Mouse (Mus musculus): ENCODE results near the gene Map3k1. TPM values are rescaled to one million over a fixed set of nuclear protein-coding genes. Genes with fewer than 3 reads are reported as not detected.
A peak's percentile ranks its signal among the peaks of the same experiment; 100 is the strongest.

Map3k1 gene
- total and polyA plus RNA-seq, 2 experiments from 2014 or later, result 6.2 to 19.2 TPM

GRCm38 (mm10) chr13:111789420-111790065, 19.2 kb downstream of the Map3k1 start:
- H3K9ac ChIP-seq (replicated peaks; ENCODE audit: low read length, poor library complexity, severe bottlenecking), result no peak overlapping the region
- no peak for TF ChIP-seq CTCF (IDR thresholded peaks at IDR 0.05)
- H3K4me2 ChIP-seq (ENCODE audit: low read depth, low read length, poor library complexity, severe bottlenecking), result no peak overlapping the region
- DNase-seq (ENCODE audit: low spot score), result no peak
- 36% methylated on average over 9 of the region's 9 CpGs for WGBS
- peaks cover 17% of the 10 kb centered on the region for H3K4me1 ChIP-seq (ENCODE audit: insufficient read depth, low read length)
- H3K36me3 ChIP-seq (ENCODE audit: insufficient read depth, low read length), result no peaks in the 10 kb centered on the region
- no peak overlapping the region for H3K4me3 ChIP-seq (ENCODE audit: low read depth, low read length)
- H3K27me3 ChIP-seq (ENCODE audit: insufficient read depth, low read length), result no peaks in the 10 kb centered on the region
- ATAC-seq (ENCODE audit: low FRiP score), result no peak
- H3K9me3 ChIP-seq (ENCODE audit: low read length), result no peaks in the 10 kb centered on the region
- no peak overlapping the region for H3K27ac ChIP-seq (ENCODE audit: low read depth, low read length)

DNA sequence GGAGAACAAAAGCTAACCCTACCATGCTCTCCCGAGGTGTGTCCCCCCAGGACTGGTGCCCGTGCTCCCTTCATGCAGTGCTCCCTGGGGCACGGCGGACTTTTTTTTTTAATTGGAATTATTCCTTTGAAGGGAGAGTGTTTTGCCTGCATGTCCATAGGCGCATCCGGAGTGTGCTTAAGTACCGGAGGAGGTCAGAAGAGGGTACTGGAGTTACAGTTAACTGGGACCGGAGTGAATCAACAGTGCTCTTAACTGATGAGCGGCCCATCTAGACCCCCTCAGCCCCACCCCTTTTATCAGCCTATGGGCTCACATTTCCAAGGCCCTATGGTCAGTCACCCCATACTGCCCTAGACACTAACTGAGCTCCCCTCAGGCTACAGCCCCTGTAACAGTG, 19.9 kb downstream of the Map3k1 start:
- Histone ChIP-seq H3K36me3 (ENCODE audit: insufficient read depth, low read length) (no peaks in the 10 kb centered on the region), H3K9me3 (ENCODE audit: low read length) (no peaks in the 10 kb centered on the region), H3K27ac (ENCODE audit: low read depth, low read length) (peak overlapping the region; percentile 34; the same call in 1 of the 2 replicates), H3K4me2 (ENCODE audit: low read depth, low read length, poor library complexity, severe bottlenecking) (no peak overlapping the region), H3K9ac (replicated peaks; ENCODE audit: low read length, poor library complexity, severe bottlenecking) (no peak overlapping the region), H3K27me3 (ENCODE audit: insufficient read depth, low read length) (no peaks in the 10 kb centered on the region), H3K4me1 (ENCODE audit: insufficient read depth, low read length) (peaks cover 17% of the 10 kb centered on the region), H3K4me3 (ENCODE audit: low read depth, low read length) (no peak overlapping the region)
- 0 out of 2 replicates have a peak, but pooled peaks have one; percentile 19 for ATAC-seq (ENCODE audit: low FRiP score)
- 69% methylated on average over 9 of the region's 9 CpGs for WGBS
- DNase-seq (ENCODE audit: low spot score), result no peak
- TF ChIP-seq CTCF (IDR thresholded peaks at IDR 0.05), result 0 out of 2 replicates have a peak, but pooled peaks have one; percentile 20

DNA sequence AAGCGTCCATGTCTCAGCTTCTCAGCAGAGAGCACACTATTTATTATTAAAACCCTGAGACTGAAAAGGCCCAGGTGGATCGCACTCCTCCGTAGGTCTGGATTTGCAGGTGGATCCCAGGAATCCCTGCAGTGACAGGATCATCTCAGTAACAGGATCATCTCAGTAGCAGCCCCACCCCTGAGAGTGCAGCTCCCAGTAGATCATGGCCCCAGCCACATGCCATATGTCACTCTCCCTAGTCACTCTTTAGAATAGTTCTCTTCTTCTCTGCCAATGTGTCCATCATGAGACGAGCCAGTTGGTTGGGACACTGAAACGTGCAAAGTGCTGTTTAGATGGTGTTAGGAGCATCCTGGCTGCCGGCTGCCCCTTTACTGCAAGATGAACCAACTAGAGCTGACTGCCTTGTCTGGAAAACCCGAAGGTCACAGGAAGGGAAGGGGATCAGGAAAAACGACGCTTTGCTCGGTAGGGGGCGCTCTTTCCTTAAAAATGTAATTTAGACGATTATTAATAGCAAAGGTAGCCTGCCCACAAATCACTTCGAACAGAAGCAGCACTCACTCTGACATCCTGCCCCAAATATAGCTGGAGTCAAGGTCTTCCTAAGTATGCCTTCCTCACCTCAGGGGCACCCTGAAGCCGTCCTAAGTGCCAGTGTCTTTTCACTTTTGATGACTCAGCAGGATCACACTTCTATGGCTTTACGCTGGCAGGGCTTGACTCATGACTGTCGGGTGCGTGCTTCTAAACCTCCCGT, 20.8 kb downstream of the Map3k1 start:
- H3K4me3 ChIP-seq (ENCODE audit: low read depth, low read length), result no peak overlapping the region
- ATAC-seq (ENCODE audit: low FRiP score), result peak; percentile 25
- H3K27me3 ChIP-seq (ENCODE audit: insufficient read depth, low read length), result no peaks in the 10 kb centered on the region
- TF ChIP-seq CTCF (IDR thresholded peaks at IDR 0.05), result peak; percentile 83
- H3K9ac ChIP-seq (replicated peaks; ENCODE audit: low read length, poor library complexity, severe bottlenecking), result no peak overlapping the region
- H3K36me3 ChIP-seq (ENCODE audit: insufficient read depth, low read length), result no peaks in the 10 kb centered on the region
- DNase-seq (ENCODE audit: low spot score), result peak; percentile 93
- H3K4me2 ChIP-seq (ENCODE audit: low read depth, low read length, poor library complexity, severe bottlenecking), result no peak overlapping the region
- no peaks in the 10 kb centered on the region for H3K9me3 ChIP-seq (ENCODE audit: low read length)
- WGBS, result 29% methylated on average over 18 of the region's 18 CpGs
- H3K27ac ChIP-seq (ENCODE audit: low read depth, low read length), result peak overlapping the region; percentile 34; the same call in 1 of the 2 replicates
- H3K4me1 ChIP-seq (ENCODE audit: insufficient read depth, low read length), result peaks cover 17% of the 10 kb centered on the region

DNA sequence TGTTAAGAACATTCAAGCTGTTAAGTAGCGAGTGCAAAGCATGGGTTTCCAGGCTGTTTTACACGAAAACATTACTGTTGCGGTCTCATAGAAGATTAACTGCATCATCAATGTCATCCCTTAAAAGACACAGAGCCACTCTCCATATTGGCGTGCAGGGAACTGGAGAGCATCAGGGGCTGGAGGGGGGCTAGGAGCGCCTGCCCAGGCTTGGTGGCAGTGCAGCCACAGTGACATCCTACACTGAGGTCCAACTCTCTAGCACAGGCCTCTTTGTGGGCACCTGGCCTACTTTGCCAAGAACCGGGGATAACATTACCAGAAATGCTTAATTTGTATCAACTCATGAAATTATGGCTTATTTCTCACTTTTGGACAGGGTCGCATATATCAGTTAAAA, 22.2 kb downstream of the Map3k1 start:
- H3K27me3 ChIP-seq (ENCODE audit: insufficient read depth, low read length), result no peaks in the 10 kb centered on the region
- H3K36me3 ChIP-seq (ENCODE audit: insufficient read depth, low read length), result no peaks in the 10 kb centered on the region
- no peak for DNase-seq (ENCODE audit: low spot score)
- no peaks in the 10 kb centered on the region for H3K9me3 ChIP-seq (ENCODE audit: low read length)
- H3K4me2 ChIP-seq (ENCODE audit: low read depth, low read length, poor library complexity, severe bottlenecking), result no peak overlapping the region
- 93% methylated on average over 7 of the region's 7 CpGs for WGBS
- no peak overlapping the region for H3K27ac ChIP-seq (ENCODE audit: low read depth, low read length)
- no peak for TF ChIP-seq CTCF (IDR thresholded peaks at IDR 0.05)
- peaks cover 11% of the 10 kb centered on the region; the same call in 1 of the 2 replicates for H3K4me1 ChIP-seq (ENCODE audit: insufficient read depth, low read length)
- no peak for ATAC-seq (ENCODE audit: low FRiP score)
- H3K9ac ChIP-seq (replicated peaks; ENCODE audit: low read length, poor library complexity, severe bottlenecking), result no peak overlapping the region
- H3K4me3 ChIP-seq (ENCODE audit: low read depth, low read length), result no peak overlapping the region

DNA sequence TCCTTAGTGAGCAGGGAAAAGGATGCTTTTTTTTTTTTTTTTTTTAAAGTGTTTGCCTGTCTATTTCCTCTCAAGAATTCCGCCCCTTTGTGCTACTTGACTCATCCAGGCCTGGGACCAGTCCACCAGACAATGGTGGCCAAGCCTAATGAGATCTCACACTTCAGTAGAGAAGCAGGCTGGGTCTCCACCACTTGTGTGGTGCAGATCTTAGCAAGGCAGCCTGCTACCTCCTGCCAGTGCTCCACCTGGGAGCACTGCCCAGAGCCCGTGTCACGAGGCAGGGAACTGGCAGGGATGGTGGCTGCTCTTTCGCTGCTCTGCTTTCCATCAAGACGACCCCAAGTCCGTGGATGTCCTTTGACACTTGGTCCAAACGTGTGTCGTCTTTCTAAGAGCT, 25.3 kb downstream of the Map3k1 start:
- Histone ChIP-seq H3K4me1 (ENCODE audit: insufficient read depth, low read length) (no peaks in the 10 kb centered on the region), H3K9ac (replicated peaks; ENCODE audit: low read length, poor library complexity, severe bottlenecking) (no peak overlapping the region), H3K4me2 (ENCODE audit: low read depth, low read length, poor library complexity, severe bottlenecking) (no peak overlapping the region), H3K4me3 (ENCODE audit: low read depth, low read length) (no peak overlapping the region), H3K27me3 (ENCODE audit: insufficient read depth, low read length) (no peaks in the 10 kb centered on the region), H3K9me3 (ENCODE audit: low read length) (no peaks in the 10 kb centered on the region), H3K27ac (ENCODE audit: low read depth, low read length) (no peak overlapping the region), H3K36me3 (ENCODE audit: insufficient read depth, low read length) (no peaks in the 10 kb centered on the region)
- TF ChIP-seq CTCF (IDR thresholded peaks at IDR 0.05), result no peak
- 84% methylated on average over 8 of the region's 8 CpGs for WGBS
- DNase-seq (ENCODE audit: low spot score) (peak; percentile 46), ATAC-seq (ENCODE audit: low FRiP score) (no peak)

- Histone ChIP-seq H3K27me3 (ENCODE audit: insufficient read depth, low read length) (no peaks in the 10 kb centered on the region), H3K4me3 (ENCODE audit: low read depth, low read length) (no peak overlapping the region), H3K36me3 (ENCODE audit: insufficient read depth, low read length) (no peaks in the 10 kb centered on the region), H3K9me3 (ENCODE audit: low read length) (no peaks in the 10 kb centered on the region), H3K27ac (ENCODE audit: low read depth, low read length) (no peak overlapping the region), H3K4me2 (ENCODE audit: low read depth, low read length, poor library complexity, severe bottlenecking) (no peak overlapping the region), H3K9ac (replicated peaks; ENCODE audit: low read length, poor library complexity, severe bottlenecking) (no peak overlapping the region), H3K4me1 (ENCODE audit: insufficient read depth, low read length) (peaks cover 7% of the 10 kb centered on the region; the same call in 1 of the 2 replicates)
- ATAC-seq (ENCODE audit: low FRiP score), result no peak
- 81% methylated on average over 5 of the region's 5 CpGs for WGBS
- no peak for TF ChIP-seq CTCF (IDR thresholded peaks at IDR 0.05)
- no peak for DNase-seq (ENCODE audit: low spot score)
Observed at GRCm38 (mm10) chr13:111779471-111779870, 29.3 kb downstream of the Map3k1 start.
